Mouse (Mus musculus) layer of hippocampus, postnatal 25 days (tissue): ENCODE data around the gene Traf6. TPM values are rescaled to one million over a fixed set of nuclear protein-coding genes. Genes with fewer than 3 reads are reported as not detected.

Experiments
- DNase-seq, 2 experiments: peaks; one replicate each; pipeline ENCODE4 v3.0.0; 2022; ENCODE audit warnings: mixed read lengths in 2 of 2, low spot score in 1 of 2; ENCODE audit errors: extremely low spot score in 1 of 2
- total RNA-seq, 2 experiments: library from RNA; stranded (reverse); gene quantifications; 2 replicates each; pipeline ENCODE4 v1.2.3; 2021

Gene Traf6
- total RNA-seq, result 10 to 100 TPM; 14.0 to 14.7 TPM

DNA sequence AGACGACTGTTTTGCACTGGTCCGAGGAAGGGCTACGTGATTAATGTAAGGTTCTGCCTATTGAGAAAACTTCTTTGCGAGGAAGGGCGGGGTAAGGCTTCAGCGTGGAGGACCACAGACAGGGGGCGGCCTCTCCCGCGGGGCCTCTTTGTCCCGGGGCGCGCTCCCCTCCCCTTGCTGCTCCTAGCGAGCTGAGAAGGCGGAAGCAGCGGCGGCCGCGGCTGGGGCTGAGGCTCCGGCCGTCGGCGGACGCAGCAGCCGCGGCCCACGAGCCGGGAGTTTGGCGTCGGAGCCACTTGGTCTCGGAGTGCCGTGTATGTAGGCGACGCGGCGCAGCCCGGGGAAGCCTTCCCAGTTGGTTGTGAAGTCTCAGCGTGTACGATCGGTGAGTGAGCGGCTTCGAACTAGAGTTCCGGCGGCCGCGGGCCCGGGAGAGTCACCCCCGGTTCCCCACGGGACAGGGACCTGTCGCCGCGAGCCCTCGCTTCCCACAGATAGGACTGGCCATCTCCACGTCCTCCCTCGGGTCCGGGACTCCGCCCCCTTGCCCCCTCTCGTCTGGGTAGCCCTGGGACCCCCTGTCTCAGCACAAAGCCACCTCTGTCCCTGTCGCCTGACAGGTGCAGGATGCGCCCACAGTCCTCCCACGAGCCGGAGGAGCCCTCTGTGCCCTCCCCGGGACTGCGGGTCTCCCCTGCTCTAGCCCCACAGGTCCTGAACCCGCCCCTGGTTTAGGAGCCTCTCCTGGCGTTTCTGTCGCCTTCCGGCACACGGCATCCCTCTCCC is at the start of gene Traf6:
Gene Traf6, plus strand, starts transcription at position 194 of the 786 bp plus-strand sequence.
- peak; percentile 69 to 81 for DNase-seq

- no peak for DNase-seq
These were observed 39.0 kb upstream of the Traf6 start for GRCm38 (mm10) chr2:101638979-101639839.

DNA sequence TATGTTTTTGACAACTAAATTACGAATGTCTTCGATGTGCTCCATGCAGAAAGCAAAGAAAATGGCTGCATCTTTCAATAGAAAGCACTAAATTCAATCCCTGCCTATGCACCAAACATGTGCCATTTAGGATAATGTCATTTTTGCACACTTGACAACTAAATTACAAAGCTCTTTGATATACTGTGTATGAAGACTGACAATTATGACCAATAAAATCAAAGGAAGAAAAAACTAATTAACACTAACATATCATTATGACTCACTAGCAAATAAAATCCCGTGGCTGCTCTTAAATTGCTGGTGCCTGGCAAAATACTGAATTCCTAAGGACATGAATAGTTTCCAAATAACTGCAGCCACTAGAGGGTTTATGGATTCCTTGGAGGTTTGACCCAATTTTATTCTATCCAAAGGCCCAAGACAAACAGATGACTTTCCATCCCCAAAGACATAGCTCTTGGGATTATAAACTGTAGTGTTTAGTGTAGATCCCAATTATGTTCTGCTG is 38.3 kb upstream of the Traf6 start:
- no peak for DNase-seq

GRCm38 (mm10) chr2:101645841-101646240 is 32.4 kb upstream of the Traf6 start:
- DNase-seq, result no peak

- DNase-seq, result no peak
These were observed 29.9 kb upstream of the Traf6 start for GRCm38 (mm10) chr2:101648361-101648760.

- DNase-seq, result no peak
These were observed 29.0 kb upstream of the Traf6 start, which contains the start of the genes Rag1 and B230118H07Rik for GRCm38 (mm10) chr2:101649114-101649671. TSS of gene Rag1 (minus strand) at chr2:101649501. TSS of gene B230118H07Rik (minus strand) at chr2:101649532.

GRCm38 (mm10) chr2:101650446-101650845 is 27.8 kb upstream of the Traf6 start:
- no peak for DNase-seq

GRCm38 (mm10) chr2:101652204-101652920 is 25.9 kb upstream of the Traf6 start:
- DNase-seq, result peak in 1 of 2 experiments; percentile 17

DNA sequence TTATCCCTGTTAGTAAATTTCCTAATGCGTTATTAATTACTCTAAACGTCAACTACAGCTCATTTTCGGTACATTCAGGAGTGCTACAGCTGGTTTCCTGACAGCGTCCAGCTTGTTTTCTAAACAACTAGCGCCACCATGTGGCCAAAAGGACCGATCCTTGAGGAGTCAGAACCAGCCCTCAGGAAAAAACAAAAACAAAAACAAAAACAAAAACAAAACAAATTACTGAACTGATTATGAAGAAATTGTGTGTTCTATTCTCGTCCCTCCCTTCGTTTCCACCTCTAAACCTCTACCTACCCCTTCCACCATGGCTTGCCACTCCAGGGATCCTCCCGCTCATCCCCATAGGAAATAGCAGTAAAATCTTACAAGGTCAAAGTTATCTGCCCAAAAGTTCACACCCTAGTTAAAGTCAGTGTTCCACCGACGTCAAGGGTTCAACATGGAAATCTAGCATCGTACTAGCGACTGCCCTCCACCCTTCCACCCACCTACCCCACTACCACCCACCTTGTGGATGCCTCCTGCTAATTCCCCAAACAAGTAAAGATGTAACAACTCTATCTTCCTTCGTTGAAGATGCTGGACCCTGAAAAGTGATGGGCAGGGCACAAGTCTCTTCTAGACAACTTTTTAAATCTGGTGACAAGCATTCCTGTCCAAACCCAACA is 25.2 kb upstream of the Traf6 start:
- DNase-seq, result peak; percentile 62 to 95

DNA sequence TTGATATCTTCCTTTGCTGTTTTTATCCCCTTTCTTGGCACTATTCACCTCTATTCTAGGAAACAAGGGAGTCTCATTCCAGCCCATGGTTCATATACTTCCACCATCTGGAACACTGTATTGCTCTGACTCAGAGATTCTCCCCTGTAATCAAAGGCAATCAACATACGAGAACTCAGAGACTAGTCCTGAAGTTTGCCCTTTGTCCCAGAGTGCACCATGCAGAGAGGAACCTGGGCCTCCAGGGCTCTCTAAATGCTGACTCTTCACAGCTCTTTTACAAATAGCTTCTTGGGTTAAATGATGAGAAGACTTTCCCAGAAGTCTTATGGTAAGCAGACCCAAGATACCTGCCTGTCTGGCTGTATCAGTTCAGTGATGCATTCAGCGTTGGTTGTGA is 17.7 kb upstream of the Traf6 start:
- no peak for DNase-seq

GRCm38 (mm10) chr2:101665058-101665702 is 13.0 kb upstream of the Traf6 start:
- peak; percentile 41 to 72 for DNase-seq

- DNase-seq, result no peak
These were observed 12.5 kb upstream of the Traf6 start for GRCm38 (mm10) chr2:101665703-101666092.

- no peak for DNase-seq
These were observed 9.5 kb upstream of the Traf6 start for GRCm38 (mm10) chr2:101668751-101669150.

- no peak for DNase-seq
These were observed 4.7 kb upstream of the Traf6 start for GRCm38 (mm10) chr2:101673547-101673946.

DNA sequence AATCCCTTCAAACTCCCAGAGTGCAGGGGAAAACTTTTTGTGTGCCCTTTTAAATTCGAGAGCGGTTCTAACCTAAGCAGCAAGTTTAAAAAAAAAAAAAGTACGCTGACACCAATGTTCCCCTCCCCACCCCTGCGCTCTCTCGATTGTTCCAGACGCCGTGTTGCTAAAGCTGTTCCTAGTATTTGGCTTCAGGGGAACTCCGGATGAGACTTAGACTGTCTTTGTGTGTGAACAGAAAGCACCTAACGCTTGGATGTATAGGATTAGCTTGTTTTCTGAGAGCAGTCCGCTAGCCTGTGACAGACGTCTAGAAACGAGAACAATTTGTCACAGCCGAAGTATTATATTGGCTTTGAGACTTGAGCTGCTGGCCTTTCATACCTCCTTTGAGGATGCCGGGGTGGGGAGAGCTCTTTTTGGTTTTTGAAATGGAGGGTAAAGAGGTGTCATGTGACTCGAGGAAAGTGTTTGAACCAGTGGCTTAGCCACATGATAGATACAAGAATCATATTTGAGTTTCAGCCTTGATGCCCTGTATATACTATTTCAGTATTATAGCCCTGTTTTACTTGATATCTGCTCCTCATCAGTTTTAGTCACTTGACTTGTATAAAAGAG is 1.0 kb downstream of the Traf6 start:
- no peak for DNase-seq

DNA sequence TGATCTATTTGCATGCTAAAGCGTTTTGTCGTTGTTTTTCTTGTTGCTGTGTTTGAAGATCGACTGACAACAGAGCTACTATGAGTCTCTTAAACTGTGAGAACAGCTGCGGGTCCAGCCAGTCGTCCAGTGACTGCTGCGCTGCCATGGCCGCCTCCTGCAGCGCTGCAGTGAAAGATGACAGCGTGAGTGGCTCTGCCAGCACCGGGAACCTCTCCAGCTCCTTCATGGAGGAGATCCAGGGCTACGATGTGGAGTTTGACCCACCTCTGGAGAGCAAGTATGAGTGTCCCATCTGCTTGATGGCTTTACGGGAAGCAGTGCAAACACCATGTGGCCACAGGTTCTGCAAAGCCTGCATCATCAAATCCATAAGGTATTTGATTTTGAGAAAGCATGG is 6.2 kb downstream of the Traf6 start:
- DNase-seq, result no peak

DNA sequence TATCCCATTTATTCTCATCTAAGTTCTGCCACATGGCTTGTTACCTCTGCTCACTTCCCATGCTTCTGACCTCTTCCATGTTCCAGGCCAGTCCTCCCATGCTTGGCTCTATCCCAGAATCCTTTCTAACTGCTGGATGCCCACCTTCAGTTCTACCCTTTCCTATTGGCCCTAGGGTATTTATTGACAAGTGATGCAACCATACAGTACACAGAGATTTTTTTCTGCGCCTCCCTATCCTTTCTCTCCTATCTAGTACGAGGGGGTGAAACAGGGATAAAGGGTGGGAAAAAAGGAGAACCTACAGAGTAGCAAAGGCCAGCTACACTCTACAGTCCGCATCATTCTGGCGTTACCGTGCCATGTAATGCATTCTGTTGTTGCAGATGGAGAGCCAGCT is 9.8 kb downstream of the Traf6 start:
- no peak for DNase-seq

DNA sequence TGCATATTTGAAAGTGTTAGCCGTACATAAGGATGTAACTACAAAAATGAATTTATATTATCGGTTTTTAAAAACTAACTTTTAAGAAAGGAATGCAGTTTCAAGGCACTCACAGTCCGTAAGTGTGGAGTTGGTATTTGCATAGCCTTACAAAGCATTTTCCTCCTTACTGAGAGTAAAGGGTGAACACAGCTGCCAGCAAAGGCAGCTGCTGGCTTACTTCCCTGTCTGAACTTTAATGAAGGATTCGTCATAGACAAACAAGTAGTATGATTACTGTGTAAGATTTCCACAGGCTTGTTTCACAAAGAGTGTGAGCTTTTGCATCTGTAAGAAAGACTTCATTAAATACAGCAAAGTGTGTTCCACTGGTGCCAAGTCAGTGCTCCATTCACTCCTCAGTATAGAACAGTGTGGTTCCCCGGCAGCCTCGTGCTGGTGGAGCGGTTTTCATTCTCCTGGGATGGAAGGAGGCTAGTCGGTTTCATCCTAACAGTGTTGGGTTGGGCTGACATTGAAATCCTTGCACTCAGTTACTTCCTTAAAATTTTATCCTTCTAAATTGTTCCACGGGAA is 12.1 kb downstream of the Traf6 start:
- no peak for DNase-seq
